Mouse (Mus musculus) myocyte (in vitro differentiated cells): ENCODE results near the gene Ift43. TPM values are rescaled to one million over a fixed set of nuclear protein-coding genes. Genes with fewer than 3 reads are reported as not detected.

Experiments
- H3K27me3 ChIP-seq: one replicate; pipeline ENCODE4 v1.6.1; 2011; ENCODE audit not compliant: control insufficient read depth, insufficient read depth, insufficient read length
- H3K36me3 ChIP-seq: one replicate; pipeline ENCODE4 v1.6.1; 2011; ENCODE audit not compliant: control insufficient read depth, insufficient read depth
- H3K4me2 ChIP-seq: one replicate; pipeline ENCODE4 v1.6.1; 2011; ENCODE audit warnings: low read depth, control low read depth
- H3K4me3 ChIP-seq: one replicate; pipeline ENCODE4 v1.5.1; 2011; ENCODE audit warnings: mild to moderate bottlenecking, control low read depth, moderate library complexity
- H3K79me2 ChIP-seq: one replicate; pipeline ENCODE4 v1.6.1; 2011; ENCODE audit not compliant: control insufficient read depth, insufficient read depth
- H3ac ChIP-seq: one replicate; pipeline ENCODE4 v1.6.1; 2011; ENCODE audit not compliant: control insufficient read depth, insufficient read length
- CEBPB ChIP-seq: IDR thresholded peaks from 2 replicates; pipeline ENCODE4 v1.6.1; 2011; ENCODE audit warnings: mild to moderate bottlenecking, moderate library complexity; ENCODE audit not compliant: poor library complexity, insufficient read depth, severe bottlenecking
- E2F4 ChIP-seq: IDR thresholded peaks from one replicate; pipeline ENCODE4 v1.6.1; 2011; ENCODE audit warnings: mild to moderate bottlenecking, control low read depth, moderate library complexity; ENCODE audit not compliant: insufficient read depth
- MAX ChIP-seq: IDR thresholded peaks from one replicate; pipeline ENCODE4 v1.6.1; 2011; ENCODE audit warnings: low read depth, mild to moderate bottlenecking, control low read depth
- MYOD1 ChIP-seq, 3 experiments: IDR thresholded peaks; one replicate each; pipeline ENCODE4 v1.6.1; 2011; ENCODE audit warnings: control low read depth in 2 of 3, low read depth in 2 of 3, mild to moderate bottlenecking in 2 of 3, moderate library complexity in 1 of 3; ENCODE audit not compliant: insufficient read length in 2 of 3, control insufficient read depth in 1 of 3
- MYOG ChIP-seq, 3 experiments: IDR thresholded peaks; one replicate each; pipeline ENCODE4 v1.6.1; 2011; ENCODE audit warnings: control low read depth in 2 of 3, low read depth in 2 of 3, mild to moderate bottlenecking in 2 of 3; ENCODE audit not compliant: insufficient read length in 2 of 3, control insufficient read depth in 1 of 3, insufficient read depth in 1 of 3
- POLR2A ChIP-seq: IDR thresholded peaks from one replicate; pipeline ENCODE4 v1.6.1; 2011; ENCODE audit warnings: low read depth, mild to moderate bottlenecking, control low read depth, moderate library complexity; ENCODE audit not compliant: insufficient read length
- POLR2AphosphoS2 ChIP-seq: IDR thresholded peaks from one replicate; pipeline ENCODE4 v1.6.1; 2011; ENCODE audit warnings: low read depth, control low read depth; ENCODE audit not compliant: insufficient read length
- REST ChIP-seq: IDR thresholded peaks from one replicate; pipeline ENCODE4 v1.6.1; 2011; ENCODE audit warnings: mild to moderate bottlenecking, control low read depth, moderate library complexity; ENCODE audit not compliant: insufficient read depth, insufficient read length
- SRF ChIP-seq: IDR thresholded peaks from one replicate; pipeline ENCODE4 v1.6.1; 2011; ENCODE audit warnings: low read depth; ENCODE audit not compliant: control insufficient read depth, insufficient read length
- TCF12 ChIP-seq: IDR thresholded peaks from one replicate; pipeline ENCODE4 v1.6.1; 2011; ENCODE audit warnings: mild to moderate bottlenecking, control low read depth; ENCODE audit not compliant: poor library complexity, insufficient read depth, severe bottlenecking
- TCF3 ChIP-seq: IDR thresholded peaks from one replicate; pipeline ENCODE4 v1.6.1; 2011; ENCODE audit warnings: low read depth, control low read depth; ENCODE audit not compliant: insufficient read length
- USF1 ChIP-seq: IDR thresholded peaks from one replicate; pipeline ENCODE4 v1.6.1; 2011; ENCODE audit warnings: low read depth, mild to moderate bottlenecking, control low read depth, moderate library complexity
- polyA plus RNA-seq: library from polyadenylated mRNA; unstranded; fragments of >200 nt; fragmentation: generic; extraction: Trizol; gene quantifications from one replicate; pipeline ENCODE4 v1.2.1, GENCODE M21; 2012; ENCODE audit warnings: missing spikeins

Gene Ift43
- polyA plus RNA-seq, 1 experiment: 93.4 TPM

GRCm38 (mm10) chr12:86196944-86197343 lies 114.6 kb downstream of the Ift43 start:
- H3K4me3 ChIP-seq: no peak overlapping the region
- H3ac ChIP-seq: no peak overlapping the region
- H3K4me2 ChIP-seq: no peak overlapping the region
- no peaks in the 10 kb centered on the region for H3K79me2 ChIP-seq
- H3K27me3 ChIP-seq: peaks cover 19% of the 10 kb centered on the region
- TF ChIP-seq MAX (no peak), POLR2A (no peak), CEBPB (no peak), TCF12 (no peak), REST (no peak), POLR2AphosphoS2 (no peak), E2F4 (no peak), TCF3 (no peak)
- H3K36me3 ChIP-seq: no peaks in the 10 kb centered on the region

- no peak overlapping the region for H3K4me3 ChIP-seq
Observed at GRCm38 (mm10) chr12:86203443-86204057, 121.2 kb downstream of the Ift43 start.

GRCm38 (mm10) chr12:86211099-86211520 lies 128.8 kb downstream of the Ift43 start:
- TF ChIP-seq E2F4 (no peak), SRF (no peak), REST (no peak), CEBPB (no peak), TCF12 (no peak), MAX (no peak), USF1 (no peak), TCF3 (no peak)
- Histone ChIP-seq H3K79me2 (no peaks in the 10 kb centered on the region), H3K36me3 (no peaks in the 10 kb centered on the region), H3ac (no peak overlapping the region), H3K4me3 (no peak overlapping the region), H3K27me3 (peaks cover 34% of the 10 kb centered on the region), H3K4me2 (no peak overlapping the region)

More at GRCm38 (mm10) chr12:86203443-86204057, 121.2 kb downstream of the Ift43 start:
- Histone ChIP-seq H3ac (no peak overlapping the region), H3K36me3 (no peaks in the 10 kb centered on the region), H3K79me2 (no peaks in the 10 kb centered on the region), H3K4me2 (no peak overlapping the region), H3K27me3 (peaks cover 4% of the 10 kb centered on the region)
- TF ChIP-seq POLR2A (no peak), USF1 (no peak), MAX (no peak), MYOD1 (IDR thresholded peaks at IDR 0.05; ENCODE audit: control insufficient read depth in 1 of 3, insufficient read length in 2 of 3, low read depth in 2 of 3) (no peak), REST (no peak), CEBPB (no peak), POLR2AphosphoS2 (no peak), E2F4 (no peak), SRF (no peak), TCF12 (no peak), MYOG (IDR thresholded peaks at IDR 0.05; ENCODE audit: control insufficient read depth in 1 of 3, insufficient read depth in 1 of 3, insufficient read length in 2 of 3, low read depth in 2 of 3) (no peak), TCF3 (no peak)

Other genes with a start within 250 kb of the Ift43 start
- 79.2 TPM for gene Tgfb3, start 3.5 kb upstream of the Ift43 start, polyA plus RNA-seq
- gene Gpatch2l, start 159.3 kb downstream of the Ift43 start, polyA plus RNA-seq: 11.4 TPM